Mouse (Mus musculus) limb, embryonic 12.5 days (tissue): ENCODE data around the gene Ptpra. TPM values are rescaled to one million over a fixed set of nuclear protein-coding genes. Genes with fewer than 3 reads are reported as not detected.

Experiments used
- ATAC-seq: fragments of 200-750 bp; cut with Nextera tagmentation; 2 replicates; pipeline ENCODE4 v1.8.0; 2017; ENCODE audit warnings: low read depth, moderate TSS enrichment; ENCODE audit not compliant: insufficient number of reproducible peaks, insufficient read depth, low FRiP score, low TSS enrichment
- H3K27ac ChIP-seq: fragments of 300-500 bp; sonication (generic); 2 replicates; pipeline ENCODE4 v1.5.1; 2016; ENCODE audit warnings: mild to moderate bottlenecking, moderate library complexity
- H3K27me3 ChIP-seq: fragments of 300-500 bp; sonication (generic); 2 replicates; pipeline ENCODE4 v1.6.1; 2016; ENCODE audit warnings: mild to moderate bottlenecking, moderate library complexity
- H3K36me3 ChIP-seq: fragments of 300-500 bp; sonication (generic); 2 replicates; pipeline ENCODE4 v1.6.1; 2016; ENCODE audit warnings: mild to moderate bottlenecking, moderate library complexity
- H3K4me1 ChIP-seq: fragments of 300-500 bp; sonication (generic); replicated peaks from 2 replicates; pipeline ENCODE4 v1.6.1; 2016
- H3K4me2 ChIP-seq: fragments of 300-500 bp; sonication (generic); 2 replicates; pipeline ENCODE4 v1.6.1; 2016; ENCODE audit warnings: mild to moderate bottlenecking, moderate library complexity
- H3K4me3 ChIP-seq: fragments of 300-500 bp; sonication (generic); replicated peaks from 2 replicates; pipeline ENCODE4 v1.5.1; 2016; ENCODE audit warnings: mild to moderate bottlenecking
- H3K9ac ChIP-seq: fragments of 300-500 bp; sonication (generic); replicated peaks from 2 replicates; pipeline ENCODE4 v1.6.1; 2016; ENCODE audit warnings: mild to moderate bottlenecking, moderate library complexity
- H3K9me3 ChIP-seq: fragments of 300-500 bp; sonication (generic); 2 replicates; pipeline ENCODE4 v1.6.1; 2016; ENCODE audit warnings: mild to moderate bottlenecking, moderate library complexity
- WGBS: fragments of 180-500 bp; shearing (Covaris S2); methylation state at CpG from one replicate; pipeline ENCODE4 v1.1.7; 2016; 5-methylcytosine and 5-hydroxymethylcytosine counted together
- microRNA-seq: library from miRNA; unstranded; fragments of <30 nt; microRNA quantifications from one replicate; pipeline ENCODE4, GENCODE M21; 2017
- polyA plus RNA-seq: library from polyadenylated mRNA; unstranded; fragments of >200 nt; fragmentation: Nextera tagmentation; extraction: Ambion mirVana; gene quantifications from 2 replicates; pipeline ENCODE4 v1.2.1, GENCODE M21; 2016

Ptpra gene
- polyA plus RNA-seq, 1 experiment from 2014 or later: 108 TPM

- no peak for ATAC-seq
- H3K4me2 ChIP-seq: no peak overlapping the region
- H3K36me3 ChIP-seq: peaks cover 78% of the 10 kb centered on the region
- H3K27ac ChIP-seq: no peak overlapping the region
- no peak overlapping the region for H3K9ac ChIP-seq
- H3K4me1 ChIP-seq: no peaks in the 10 kb centered on the region
- H3K9me3 ChIP-seq: no peaks in the 10 kb centered on the region
- WGBS: 26% methylated on average over 1 of the region's 1 CpGs
- H3K4me3 ChIP-seq: no peak overlapping the region
- H3K27me3 ChIP-seq: no peaks in the 10 kb centered on the region
Observed at GRCm38 (mm10) chr2:130597601-130598010, 147.5 kb downstream of the Ptpra start.

- WGBS: 82% methylated on average over 3 of the region's 3 CpGs
- H3K4me1 ChIP-seq: no peaks in the 10 kb centered on the region
- H3K27ac ChIP-seq: no peak overlapping the region
- H3K4me3 ChIP-seq: no peak overlapping the region
- H3K9me3 ChIP-seq: no peaks in the 10 kb centered on the region
- H3K9ac ChIP-seq: no peak overlapping the region
- H3K27me3 ChIP-seq: no peaks in the 10 kb centered on the region
- H3K4me2 ChIP-seq: no peak overlapping the region
- ATAC-seq: no peak
- H3K36me3 ChIP-seq: peaks cover 82% of the 10 kb centered on the region
Observed at GRCm38 (mm10) chr2:130598399-130598798, 148.3 kb downstream of the Ptpra start.

GRCm38 (mm10) chr2:130602195-130602594, 152.1 kb downstream of the Ptpra start:
- H3K27ac ChIP-seq: no peak overlapping the region
- H3K27me3 ChIP-seq: no peaks in the 10 kb centered on the region
- no peak overlapping the region for H3K4me2 ChIP-seq
- no peak overlapping the region for H3K9ac ChIP-seq
- H3K36me3 ChIP-seq: peaks cover 66% of the 10 kb centered on the region
- no peaks in the 10 kb centered on the region for H3K4me1 ChIP-seq
- no peak for ATAC-seq
- H3K9me3 ChIP-seq: no peaks in the 10 kb centered on the region
- 89% methylated on average over 4 of the region's 4 CpGs for WGBS
- H3K4me3 ChIP-seq: no peak overlapping the region

Small RNA genes lying within 50 kb of the gene (microRNA-seq; reads per million reads assigned to microRNA genes)
- gene Gm23876: not detected

Other genes with a start within 250 kb of the Ptpra start
- gene Nop56, start 175.8 kb upstream of the Ptpra start, polyA plus RNA-seq: 391 and 407 TPM in 2 replicates
- 141 and 144 TPM in 2 replicates for gene Idh3b, start 165.7 kb upstream of the Ptpra start, polyA plus RNA-seq
- 2.1 and 3.6 TPM in 2 replicates for gene Ebf4, start 155.1 kb upstream of the Ptpra start, polyA plus RNA-seq
- gene Cpxm1, start 52.7 kb upstream of the Ptpra start, polyA plus RNA-seq: 91.6 and 100 TPM in 2 replicates
- gene Gm28372, start 45.0 kb upstream of the Ptpra start, polyA plus RNA-seq: 0.11 and 0.18 TPM in 2 replicates
- not detected in 2 replicates for gene 1700020A23Rik, start 45.0 kb upstream of the Ptpra start, polyA plus RNA-seq
- gene Tmem239, start 43.8 kb upstream of the Ptpra start, polyA plus RNA-seq: not detected in 2 replicates
- gene Vps16, start 25.9 kb upstream of the Ptpra start, polyA plus RNA-seq: 121 and 133 TPM in 2 replicates
- gene Pced1a, start 25.6 kb upstream of the Ptpra start, polyA plus RNA-seq: 13.4 and 14.6 TPM in 2 replicates
- 79.0 and 80.7 TPM in 2 replicates for gene Mrps26, start 113.5 kb downstream of the Ptpra start, polyA plus RNA-seq
- not detected in 2 replicates for gene Oxt, start 125.9 kb downstream of the Ptpra start, polyA plus RNA-seq
- not detected in 2 replicates for gene Avp, start 132.3 kb downstream of the Ptpra start, polyA plus RNA-seq
- gene Fastkd5, start 179.7 kb downstream of the Ptpra start, polyA plus RNA-seq: 18.7 and 20.3 TPM in 2 replicates
- 15.6 and 16.0 TPM in 2 replicates for gene Ubox5, start 179.8 kb downstream of the Ptpra start, polyA plus RNA-seq
- 5.4 and 5.7 TPM in 2 replicates for gene Lzts3, start 192.5 kb downstream of the Ptpra start, polyA plus RNA-seq
- 49.4 and 54.5 TPM in 2 replicates for gene Ddrgk1, start 214.4 kb downstream of the Ptpra start, polyA plus RNA-seq
- gene Itpa, start 217.3 kb downstream of the Ptpra start, polyA plus RNA-seq: 142 and 148 TPM in 2 replicates
- 1.1 and 1.4 TPM in 2 replicates for gene Slc4a11, start 247.2 kb downstream of the Ptpra start, polyA plus RNA-seq